Mouse (Mus musculus) liver, adult 2 months (tissue): Measurements from ENCODE around the gene Plxna4.

ENCODE experiments used
- CTCF ChIP-seq: fragments of 200-500 bp; IDR thresholded peaks from 2 replicates; pipeline ENCODE4 v1.5.1; 2011; ENCODE audit warnings: low read depth, low read length, control low read depth
- POLR2A ChIP-seq: fragments of 200-500 bp; IDR thresholded peaks from 2 replicates; pipeline ENCODE4 v1.6.1; 2011; ENCODE audit warnings: low read length, control low read depth; ENCODE audit not compliant: insufficient read depth; ENCODE audit errors: extremely low read depth

DNA sequence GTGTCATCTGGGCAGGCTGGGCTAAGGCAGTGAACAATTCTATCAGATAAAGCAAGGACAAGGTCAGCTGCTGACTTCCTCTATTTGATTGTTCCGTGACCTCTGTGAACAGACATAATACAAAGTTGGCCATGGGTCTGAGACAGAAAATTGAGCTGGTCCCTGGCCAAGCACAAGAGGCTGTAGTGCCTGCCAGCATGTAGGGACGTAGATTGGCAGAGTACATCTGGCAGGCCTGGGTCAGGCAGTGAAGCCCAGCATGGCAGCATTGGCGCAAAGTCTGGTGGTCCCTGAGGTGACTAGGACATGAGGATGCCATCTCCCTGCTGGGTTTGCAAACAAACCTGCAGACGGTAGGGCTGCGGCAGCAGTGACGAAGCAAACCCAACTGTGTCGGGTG, 321.9 kb downstream of the Plxna4 start:
- TF ChIP-seq POLR2A (no peak), CTCF (no peak)
